Mouse (Mus musculus): Measurements from ENCODE around the gene Neurl2. TPM values are rescaled to one million over a fixed set of nuclear protein-coding genes. Genes with fewer than 3 reads are reported as not detected.

The Neurl2 gene
- polyA plus RNA-seq, 1 experiment from 2014 or later, result 4.6 TPM

DNA sequence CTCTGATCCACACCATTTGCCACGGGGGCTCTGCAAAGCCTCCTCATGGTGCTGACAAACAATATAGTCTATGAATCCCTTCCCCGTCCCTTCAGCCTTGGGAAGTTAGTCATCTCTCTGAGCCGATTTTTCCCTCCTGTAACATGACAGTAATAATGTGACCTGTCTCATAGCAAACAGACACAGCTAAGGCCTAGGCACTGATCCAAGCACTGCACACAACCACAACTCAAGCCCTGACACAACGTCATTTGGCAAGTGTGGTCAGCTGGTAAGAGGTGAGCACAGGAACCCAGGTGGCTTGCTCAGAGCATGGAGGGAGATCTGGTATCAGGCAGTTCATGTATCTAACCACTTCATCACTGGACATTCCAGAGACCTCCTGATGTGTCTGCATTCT lies 37.4 kb downstream of the Neurl2 start:
- TF ChIP-seq EP300 (optimal IDR thresholded peaks at IDR 0.05) (no peak), CTCF (IDR thresholded peaks at IDR 0.05; ENCODE audit: low read depth) (no peak)
- Histone ChIP-seq H3K4me2 (replicated peaks; ENCODE audit: low read depth) (no peak overlapping the region), H3K27ac (replicated peaks) (no peak overlapping the region), H3K4me3 (ENCODE audit: low read depth, low read length) (no peak overlapping the region), H3K36me3 (ENCODE audit: control insufficient read depth, insufficient read depth, low read length) (peaks cover 21% of the 10 kb centered on the region), H3K9me3 (ENCODE audit: control insufficient read depth, low read length) (no peaks in the 10 kb centered on the region), H3K9ac (ENCODE audit: low read length) (no peak overlapping the region), H3K4me1 (replicated peaks; ENCODE audit: control insufficient read depth, insufficient read depth) (no peaks in the 10 kb centered on the region), H3K27me3 (ENCODE audit: control insufficient read depth, insufficient read depth, low read length) (no peaks in the 10 kb centered on the region)
- no peak for DNase-seq (ENCODE audit: low spot score)
- 79% methylated on average over 4 of the region's 4 CpGs for WGBS
- no peak for ATAC-seq (ENCODE audit: low FRiP score, low TSS enrichment)

DNA sequence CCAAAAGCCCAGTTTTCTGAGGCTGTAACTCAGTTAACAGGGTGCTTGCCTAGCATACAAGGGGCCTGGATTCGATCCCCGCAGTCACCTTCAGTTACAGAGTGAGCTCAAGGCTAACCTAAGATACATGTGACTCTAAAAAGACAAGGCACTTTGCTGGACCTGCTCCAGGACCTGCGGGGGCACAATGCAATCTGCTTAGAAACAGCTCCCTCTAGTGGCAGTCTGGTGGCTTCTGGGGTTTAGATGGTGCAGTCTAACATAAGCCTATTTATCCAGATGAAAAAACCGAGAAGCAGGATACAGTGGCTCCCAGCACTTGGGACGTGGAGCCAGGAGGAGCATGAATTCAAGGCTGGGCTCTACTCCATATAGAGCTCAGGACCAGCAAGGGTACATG lies 39.0 kb downstream of the Neurl2 start:
- H3K36me3 ChIP-seq (ENCODE audit: control insufficient read depth, insufficient read depth, low read length), result peaks cover 21% of the 10 kb centered on the region
- peak; percentile 45 for ATAC-seq (ENCODE audit: low FRiP score, low TSS enrichment)
- H3K27ac ChIP-seq (replicated peaks), result no peak overlapping the region
- no peak overlapping the region for H3K9ac ChIP-seq (ENCODE audit: low read length)
- no peaks in the 10 kb centered on the region for H3K4me1 ChIP-seq (replicated peaks; ENCODE audit: control insufficient read depth, insufficient read depth)
- H3K9me3 ChIP-seq (ENCODE audit: control insufficient read depth, low read length), result no peaks in the 10 kb centered on the region
- H3K27me3 ChIP-seq (ENCODE audit: control insufficient read depth, insufficient read depth, low read length), result no peaks in the 10 kb centered on the region
- WGBS, result 25% methylated on average over 5 of the region's 5 CpGs
- H3K4me2 ChIP-seq (replicated peaks; ENCODE audit: low read depth), result no peak overlapping the region
- no peak overlapping the region for H3K4me3 ChIP-seq (ENCODE audit: low read depth, low read length)
- peak; percentile 86 for DNase-seq (ENCODE audit: low spot score)
- TF ChIP-seq EP300 (optimal IDR thresholded peaks at IDR 0.05), result no peak
- peak; percentile 91 for TF ChIP-seq CTCF (IDR thresholded peaks at IDR 0.05; ENCODE audit: low read depth)

DNA sequence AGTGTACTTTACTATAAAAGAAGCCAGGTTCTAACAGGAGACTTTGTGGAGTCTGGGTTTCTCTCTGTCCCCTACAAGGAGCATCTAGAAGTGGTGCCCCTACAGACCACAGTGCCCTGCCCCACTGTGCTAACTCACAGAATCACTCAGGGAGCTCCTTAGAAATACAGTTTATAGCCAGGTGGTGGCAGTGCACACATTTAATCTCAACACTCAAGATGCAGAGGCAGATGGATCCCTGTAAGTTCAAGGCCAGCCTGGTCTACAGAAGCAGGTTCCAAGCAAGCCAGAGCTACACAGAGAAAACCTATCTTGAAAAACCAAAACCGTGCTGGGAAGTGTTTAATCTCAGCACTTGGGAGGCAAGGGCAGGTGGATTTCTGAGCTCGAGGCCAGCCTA lies 39.5 kb downstream of the Neurl2 start:
- DNase-seq (ENCODE audit: low spot score), result no peak
- WGBS, result 82% methylated on average over 2 of the region's 2 CpGs

DNA sequence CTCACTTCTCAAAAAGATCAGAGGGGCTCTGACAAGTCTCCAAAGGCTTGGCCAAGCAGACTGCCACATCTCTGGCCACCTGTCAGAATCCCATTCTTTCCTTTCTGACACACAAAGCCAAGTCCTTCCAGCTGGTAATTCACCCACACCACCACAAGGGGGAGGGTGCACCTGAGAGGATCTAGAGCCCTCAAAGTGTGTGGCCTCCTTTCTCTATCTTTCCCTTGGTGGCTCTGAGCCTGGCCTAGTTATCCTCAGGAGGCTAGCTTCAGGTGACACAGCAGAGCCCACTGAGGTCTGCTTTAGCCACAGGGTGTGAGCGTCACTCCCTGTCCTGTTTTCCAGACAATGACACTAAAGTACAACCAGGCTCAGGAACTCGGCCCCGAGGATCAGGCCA lies 40.0 kb downstream of the Neurl2 start:
- DNase-seq (ENCODE audit: low spot score), result peak; percentile 67
- no peak; the same call in 1 of the 2 replicates for ATAC-seq (ENCODE audit: low FRiP score, low TSS enrichment)

More for the DNA sequence above, 39.5 kb downstream of the Neurl2 start:
- Histone ChIP-seq H3K4me3 (ENCODE audit: low read depth, low read length) (no peak overlapping the region), H3K9me3 (ENCODE audit: control insufficient read depth, low read length) (no peaks in the 10 kb centered on the region), H3K4me1 (replicated peaks; ENCODE audit: control insufficient read depth, insufficient read depth) (no peaks in the 10 kb centered on the region), H3K36me3 (ENCODE audit: control insufficient read depth, insufficient read depth, low read length) (peaks cover 21% of the 10 kb centered on the region), H3K27ac (replicated peaks) (no peak overlapping the region), H3K9ac (ENCODE audit: low read length) (no peak overlapping the region), H3K27me3 (ENCODE audit: control insufficient read depth, insufficient read depth, low read length) (no peaks in the 10 kb centered on the region), H3K4me2 (replicated peaks; ENCODE audit: low read depth) (no peak overlapping the region)
- 0 out of 2 replicates have a peak, but pooled peaks have one; percentile 24 for ATAC-seq (ENCODE audit: low FRiP score, low TSS enrichment)
- TF ChIP-seq EP300 (optimal IDR thresholded peaks at IDR 0.05) (no peak), CTCF (IDR thresholded peaks at IDR 0.05; ENCODE audit: low read depth) (peak; percentile 41)

DNA sequence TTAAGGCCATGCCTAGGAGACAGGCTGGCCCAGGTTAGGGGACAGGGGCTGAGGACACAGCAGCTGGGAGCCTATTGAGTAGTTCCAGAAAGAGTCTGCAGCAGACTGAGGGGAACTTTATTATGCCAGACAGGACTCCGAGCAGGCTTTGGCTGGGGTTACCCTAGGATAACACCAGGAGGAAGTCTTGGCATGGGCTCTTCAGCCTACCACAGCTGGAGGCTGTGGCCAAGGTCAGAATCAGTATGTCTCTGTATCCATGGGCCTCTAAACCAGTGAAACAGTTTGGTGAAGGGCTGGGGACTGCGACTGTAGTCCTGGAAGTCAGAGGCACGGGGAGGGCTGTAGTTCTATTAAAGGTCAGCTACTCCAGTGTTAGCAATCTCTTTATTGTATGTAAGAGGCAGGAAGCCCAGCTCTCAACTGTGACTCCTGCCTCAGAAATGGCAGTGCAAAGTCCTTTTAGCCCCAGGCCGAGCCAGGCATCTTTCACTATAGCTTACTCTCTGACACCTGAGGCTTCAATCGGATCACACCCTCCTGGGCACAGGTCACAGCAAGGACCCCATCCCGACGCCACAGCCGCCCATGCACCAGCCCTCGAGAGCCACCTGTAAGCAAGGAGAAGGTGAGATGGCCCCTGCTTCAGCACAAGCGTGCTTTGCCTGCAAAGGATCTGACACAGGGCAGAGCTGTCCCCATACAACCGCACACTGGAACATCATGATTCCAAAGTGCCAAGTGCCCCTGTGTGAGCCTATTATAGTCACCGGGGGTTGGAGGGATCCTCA lies 40.7 kb downstream of the Neurl2 start:
- H3K9me3 ChIP-seq (ENCODE audit: control insufficient read depth, low read length), result no peaks in the 10 kb centered on the region
- no peaks in the 10 kb centered on the region for H3K27me3 ChIP-seq (ENCODE audit: control insufficient read depth, insufficient read depth, low read length)
- no peak overlapping the region for H3K4me2 ChIP-seq (replicated peaks; ENCODE audit: low read depth)
- DNase-seq (ENCODE audit: low spot score), result no peak
- no peak overlapping the region for H3K4me3 ChIP-seq (ENCODE audit: low read depth, low read length)
- H3K27ac ChIP-seq (replicated peaks), result no peak overlapping the region
- 86% methylated on average over 12 of the region's 12 CpGs for WGBS
- H3K36me3 ChIP-seq (ENCODE audit: control insufficient read depth, insufficient read depth, low read length), result peaks cover 17% of the 10 kb centered on the region
- H3K4me1 ChIP-seq (replicated peaks; ENCODE audit: control insufficient read depth, insufficient read depth), result no peaks in the 10 kb centered on the region
- H3K9ac ChIP-seq (ENCODE audit: low read length), result no peak overlapping the region
- no peak for TF ChIP-seq CTCF (IDR thresholded peaks at IDR 0.05; ENCODE audit: low read depth)
- TF ChIP-seq EP300 (optimal IDR thresholded peaks at IDR 0.05), result no peak
- no peak for ATAC-seq (ENCODE audit: low FRiP score, low TSS enrichment)

More for the DNA sequence above, 40.0 kb downstream of the Neurl2 start:
- no peaks in the 10 kb centered on the region for H3K9me3 ChIP-seq (ENCODE audit: control insufficient read depth, low read length)
- no peak overlapping the region for H3K9ac ChIP-seq (ENCODE audit: low read length)
- H3K36me3 ChIP-seq (ENCODE audit: control insufficient read depth, insufficient read depth, low read length), result peaks cover 21% of the 10 kb centered on the region
- TF ChIP-seq CTCF (IDR thresholded peaks at IDR 0.05; ENCODE audit: low read depth) (peak; percentile 82), EP300 (optimal IDR thresholded peaks at IDR 0.05) (no peak)
- H3K4me3 ChIP-seq (ENCODE audit: low read depth, low read length), result no peak overlapping the region
- no peak overlapping the region for H3K4me2 ChIP-seq (replicated peaks; ENCODE audit: low read depth)
- H3K27me3 ChIP-seq (ENCODE audit: control insufficient read depth, insufficient read depth, low read length), result no peaks in the 10 kb centered on the region
- 80% methylated on average over 3 of the region's 3 CpGs for WGBS
- H3K27ac ChIP-seq (replicated peaks), result no peak overlapping the region
- no peaks in the 10 kb centered on the region for H3K4me1 ChIP-seq (replicated peaks; ENCODE audit: control insufficient read depth, insufficient read depth)

DNA sequence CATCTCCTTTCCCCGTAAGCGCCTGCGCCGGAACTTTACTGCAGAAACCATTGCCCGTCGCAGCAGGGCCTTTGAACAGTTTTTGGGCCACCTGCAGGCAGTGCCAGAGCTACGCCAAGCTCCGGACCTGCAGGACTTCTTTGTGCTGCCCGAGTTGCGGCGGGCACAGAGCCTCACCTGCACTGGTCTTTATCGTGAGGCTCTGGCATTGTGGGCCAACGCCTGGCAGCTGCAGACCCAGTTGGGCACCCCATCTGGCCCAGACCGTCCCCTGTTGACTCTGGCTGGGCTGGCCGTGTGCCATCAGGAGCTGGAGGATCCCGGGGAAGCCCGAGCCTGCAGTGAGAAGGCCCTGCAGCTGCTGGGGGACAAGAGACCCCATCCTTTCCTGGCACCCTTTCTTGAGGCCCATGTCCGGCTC lies 41.4 kb downstream of the Neurl2 start:
- Histone ChIP-seq H3K27ac (replicated peaks) (no peak overlapping the region), H3K4me1 (replicated peaks; ENCODE audit: control insufficient read depth, insufficient read depth) (no peaks in the 10 kb centered on the region), H3K27me3 (ENCODE audit: control insufficient read depth, insufficient read depth, low read length) (no peaks in the 10 kb centered on the region), H3K9me3 (ENCODE audit: control insufficient read depth, low read length) (no peaks in the 10 kb centered on the region), H3K9ac (ENCODE audit: low read length) (no peak overlapping the region), H3K4me2 (replicated peaks; ENCODE audit: low read depth) (no peak overlapping the region), H3K36me3 (ENCODE audit: control insufficient read depth, insufficient read depth, low read length) (peaks cover 17% of the 10 kb centered on the region), H3K4me3 (ENCODE audit: low read depth, low read length) (no peak overlapping the region)
- ATAC-seq (ENCODE audit: low FRiP score, low TSS enrichment), result no peak
- WGBS, result 87% methylated on average over 18 of the region's 18 CpGs
- TF ChIP-seq CTCF (IDR thresholded peaks at IDR 0.05; ENCODE audit: low read depth) (no peak), EP300 (optimal IDR thresholded peaks at IDR 0.05) (no peak)
- DNase-seq (ENCODE audit: low spot score), result no peak

All from stomach, postnatal 0 days (tissue).